In genomic region chr13:30080705-30081474, GRCm38 (mm10) we compare ENCODE assay signal across 13 mouse cellular contexts. TPM values are rescaled to one million over a fixed set of nuclear protein-coding genes. Genes with fewer than 3 reads are reported as not detected.
DNase-seq lines count a peak whose midpoint lies in the region; ATAC-seq and TF ChIP-seq lines count a peak whose summit lies in the region.
"Had no signal": no experiment of that assay in that cellular context is flagged by ENCODE, and none has a peak within 500 bp of the region (broad histone marks: within the 10 kb centered on the region; RNA-seq: fewer than 3 reads in every experiment).

No protein-coding gene starts in this region.

- 62% methylated on average over 15 of the region's 15 CpGs for WGBS in limb, embryonic 12.5 days
- WGBS in limb, embryonic 10.5 days: 63% methylated on average over 15 of the region's 15 CpGs
- WGBS in intestine, postnatal 0 days: 61% methylated on average over 15 of the region's 15 CpGs

- no peak overlapping the region for H3K4me3 ChIP-seq in limb, embryonic 12.5 days (replicated peaks)
- no peak overlapping the region for H3K4me3 ChIP-seq in limb, embryonic 10.5 days
- no peak overlapping the region; the same call in 1 of the 2 replicates for H3K4me3 ChIP-seq in intestine, postnatal 0 days (ENCODE audit: low read depth, low read length)
- H3K4me3 ChIP-seq: midbrain, embryonic 12.5 days had no signal

- H3K36me3 ChIP-seq in limb, embryonic 12.5 days: no peaks in the 10 kb centered on the region
- H3K36me3 ChIP-seq in limb, embryonic 10.5 days: no peaks in the 10 kb centered on the region
- H3K36me3 ChIP-seq in intestine, postnatal 0 days (ENCODE audit: control insufficient read depth, insufficient read depth): no peaks in the 10 kb centered on the region
- H3K36me3 ChIP-seq: midbrain, embryonic 12.5 days had no signal

- ATAC-seq in limb, embryonic 12.5 days (ENCODE audit: insufficient number of reproducible peaks, insufficient read depth, low FRiP score, low TSS enrichment, low read depth): no peak
- peak; percentile 73 for ATAC-seq in intestine, postnatal 0 days
- ATAC-seq: Patski had no signal

- no peak overlapping the region for H3K27ac ChIP-seq in limb, embryonic 12.5 days
- no peak overlapping the region for H3K27ac ChIP-seq in limb, embryonic 10.5 days
- H3K27ac ChIP-seq in intestine, postnatal 0 days (ENCODE audit: low read depth, low read length): no peak overlapping the region
- H3K27ac ChIP-seq: midbrain, embryonic 12.5 days had no signal

- DNase-seq in limb, embryonic 10.5 days (ENCODE audit: low spot score): no peak
- peak; percentile 37 to 55 for DNase-seq in kidney, postnatal 25 days
- DNase-seq in yolk sac, embryonic 10.5 days (ENCODE audit: low spot score): peak; percentile 25
- DNase-seq in urinary bladder, postnatal 10 days (ENCODE audit: low spot score): no peak
- DNase-seq in gastrocnemius, postnatal 36 days: no peak
- no peak for DNase-seq in layer of hippocampus, postnatal 14 days (ENCODE audit: low spot score in 2 of 2)
- DNase-seq: adrenal gland, postnatal 25 days; left cerebral cortex, postnatal 4 days; lung, embryonic 14.5 days had no signal

- no peaks in the 10 kb centered on the region for H3K9me3 ChIP-seq in limb, embryonic 12.5 days
- no peaks in the 10 kb centered on the region for H3K9me3 ChIP-seq in limb, embryonic 10.5 days (replicated peaks)
- no peaks in the 10 kb centered on the region for H3K9me3 ChIP-seq in intestine, postnatal 0 days (ENCODE audit: control insufficient read depth)
- H3K9me3 ChIP-seq: midbrain, embryonic 12.5 days had no signal

- H3K4me2 ChIP-seq in limb, embryonic 12.5 days: peak overlapping the region; percentile 16
- peak overlapping the region; percentile 37 for H3K4me2 ChIP-seq in intestine, postnatal 0 days (replicated peaks; ENCODE audit: low read depth)
- H3K4me2 ChIP-seq: lung, embryonic 14.5 days; midbrain, embryonic 12.5 days had no signal

- intact Hi-C loops in gastrocnemius, postnatal 36 days (cut with DNase I): no loop called here

- H3K4me1 ChIP-seq in limb, embryonic 12.5 days (replicated peaks): peaks cover 4% of the 10 kb centered on the region; the same call in 1 of the 2 replicates
- H3K4me1 ChIP-seq in limb, embryonic 10.5 days: 0 out of 2 replicates have a peak, but pooled peaks cover 5% of the 10 kb centered on the region
- no peaks in the 10 kb centered on the region for H3K4me1 ChIP-seq in intestine, postnatal 0 days (replicated peaks; ENCODE audit: control insufficient read depth, insufficient read depth, low read length)

- no peak for TF ChIP-seq CTCF in intestine, postnatal 0 days (IDR thresholded peaks at IDR 0.05; ENCODE audit: low read depth)

- H3K9ac ChIP-seq in limb, embryonic 12.5 days (replicated peaks): no peak overlapping the region
- no peak overlapping the region for H3K9ac ChIP-seq in intestine, postnatal 0 days (ENCODE audit: low read depth, low read length)
- H3K9ac ChIP-seq: lung, embryonic 14.5 days; midbrain, embryonic 12.5 days had no signal

- no peaks in the 10 kb centered on the region for H3K27me3 ChIP-seq in limb, embryonic 12.5 days
- H3K27me3 ChIP-seq in limb, embryonic 10.5 days (ENCODE audit: low read depth, poor library complexity, severe bottlenecking): no peaks in the 10 kb centered on the region
- no peaks in the 10 kb centered on the region for H3K27me3 ChIP-seq in intestine, postnatal 0 days (replicated peaks; ENCODE audit: control insufficient read depth, insufficient read depth, low read length)
- H3K27me3 ChIP-seq: midbrain, embryonic 12.5 days had no signal

RNA-seq across cellular contexts. Expression of gene Mboat1, which starts 55.4 kb away (rescaled TPM):
- 6.8 and 7.4 TPM in 2 replicates for polyA plus RNA-seq in limb, embryonic 12.5 days (2016; fragmentation: Nextera tagmentation; extraction: Ambion mirVana)
- 3.7 and 4.3 TPM in 2 replicates for polyA plus RNA-seq in limb, embryonic 10.5 days (2016; fragmentation: Nextera tagmentation; extraction: Ambion mirVana)
- polyA plus RNA-seq in intestine, postnatal 0 days (2015; fragmentation: Nextera tagmentation; extraction: Ambion mirVana): 10.8 and 13.6 TPM in 2 replicates
- total RNA-seq in gastrocnemius, postnatal 36 days (2021): 1 to 10 TPM; 1.5 TPM
- total RNA-seq in layer of hippocampus, postnatal 14 days (2021): 1 to 10 TPM; 1.1 to 1.3 TPM

Comparison
In these comparisons a context has a peak if more than half of its experiments do, and no peak if none do; other contexts are left out.
1. DNase-seq: peak in kidney, postnatal 25 days (2 of 2) and yolk sac, embryonic 10.5 days (single experiment); none in limb, embryonic 10.5 days (single experiment), urinary bladder, postnatal 10 days (single experiment), gastrocnemius, postnatal 36 days (0 of 2) and layer of hippocampus, postnatal 14 days (0 of 2).